Mouse (Mus musculus) lung, adult 2 months (tissue): Measurements from ENCODE around the gene Katnbl1.

Experiments
- CTCF ChIP-seq: fragments of 200-500 bp; IDR thresholded peaks from 2 replicates; pipeline ENCODE4 v1.5.1; 2011; ENCODE audit warnings: mild to moderate bottlenecking, low read length, control low read depth; ENCODE audit not compliant: insufficient read depth
- POLR2A ChIP-seq: fragments of 200-500 bp; IDR thresholded peaks from 2 replicates; pipeline ENCODE4 v1.6.1; 2011; ENCODE audit warnings: low read depth, mild to moderate bottlenecking, control low read depth, low read length, borderline replicate concordance; ENCODE audit errors: extremely low read depth

GRCm38 (mm10) chr2:112460557-112460956, 81.5 kb downstream of the Katnbl1 start:
- no peak for TF ChIP-seq POLR2A
- TF ChIP-seq CTCF: no peak
